9 mouse cellular contexts compared by ENCODE assay signal in the genomic region with DNA sequence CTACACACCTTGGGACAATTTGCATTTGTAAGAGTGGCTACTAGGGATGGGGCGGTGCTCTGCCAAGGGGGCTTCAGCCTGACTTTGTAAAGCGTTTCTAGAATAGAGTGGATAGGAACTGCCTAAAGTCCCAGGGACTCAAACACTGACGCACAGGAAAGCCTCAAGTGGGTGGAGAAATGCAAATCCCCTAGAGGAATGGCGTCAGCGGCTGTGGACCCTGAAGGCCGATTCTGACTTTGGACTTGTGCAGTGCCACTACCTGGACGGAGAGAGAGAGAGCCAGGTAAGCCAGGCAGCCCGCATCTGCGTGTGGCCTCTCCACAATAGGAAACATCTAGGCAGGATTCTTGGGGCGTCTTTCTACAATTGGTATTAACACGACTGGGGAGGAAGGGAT. TPM values are rescaled to one million over a fixed set of nuclear protein-coding genes. Genes with fewer than 3 reads are reported as not detected.
DNase-seq lines count a peak whose midpoint lies in the region; ATAC-seq and TF ChIP-seq lines count a peak whose summit lies in the region.
"Had no signal": no experiment of that assay in that cellular context is flagged by ENCODE, and none has a peak within 500 bp of the region (broad histone marks: within the 10 kb centered on the region; RNA-seq: fewer than 3 reads in every experiment).

No protein-coding gene starts in this region.

- no peaks in the 10 kb centered on the region for H3K9me3 ChIP-seq in embryonic facial prominence, embryonic 14.5 days (ENCODE audit: control insufficient read depth, low read length)
- no peaks in the 10 kb centered on the region for H3K9me3 ChIP-seq in lung, embryonic 15.5 days

- intact Hi-C loops in heart, adult 2 months (cut with DNase I), result no loop called here

- no peaks in the 10 kb centered on the region for H3K36me3 ChIP-seq in heart, adult 2 months (ENCODE audit: control insufficient read depth, insufficient read depth, low read length)
- no peaks in the 10 kb centered on the region for H3K36me3 ChIP-seq in embryonic facial prominence, embryonic 14.5 days (ENCODE audit: control insufficient read depth, insufficient read depth, low read length)
- no peaks in the 10 kb centered on the region for H3K36me3 ChIP-seq in lung, embryonic 15.5 days

- no peak for TF ChIP-seq POLR2A in heart, adult 2 months (IDR thresholded peaks at IDR 0.05; ENCODE audit: insufficient read depth, low read depth, low read length)

- no peaks in the 10 kb centered on the region for H3K27me3 ChIP-seq in heart, adult 2 months (ENCODE audit: control insufficient read depth, insufficient read depth, low read length)
- H3K27me3 ChIP-seq in embryonic facial prominence, embryonic 14.5 days (replicated peaks; ENCODE audit: control insufficient read depth, insufficient read depth, low read length), result 0 out of 2 replicates have a peak, but pooled peaks cover 6% of the 10 kb centered on the region
- H3K27me3 ChIP-seq in lung, embryonic 15.5 days, result no peaks in the 10 kb centered on the region

- WGBS in heart, adult 2 months, result 7% methylated on average over 11 of the region's 11 CpGs
- WGBS in embryonic facial prominence, embryonic 14.5 days, result 9% methylated on average over 11 of the region's 11 CpGs
- 1% methylated on average over 11 of the region's 11 CpGs for WGBS in lung, embryonic 15.5 days

- no peak overlapping the region for H3K9ac ChIP-seq in heart, adult 2 months (ENCODE audit: low read depth, low read length)
- peak overlapping the region; percentile 53 for H3K9ac ChIP-seq in embryonic facial prominence, embryonic 14.5 days (ENCODE audit: low read depth, low read length)
- H3K9ac ChIP-seq in lung, embryonic 15.5 days, result no peak overlapping the region; the same call in 1 of the 2 replicates

- ATAC-seq in embryonic facial prominence, embryonic 14.5 days (ENCODE audit: low read depth), result no peak
- no peak for ATAC-seq in lung, embryonic 15.5 days (ENCODE audit: borderline replicate concordance, extremely low read depth, low FRiP score, low TSS enrichment)
- peak; percentile 73 for ATAC-seq in neutrophil, adult 5-6 weeks (ENCODE audit: extremely low read depth, insufficient number of reproducible peaks, low FRiP score, poor library complexity, severe bottlenecking)

- H3K4me1 ChIP-seq in heart, adult 2 months (ENCODE audit: control insufficient read depth, insufficient read depth, low read length), result no peaks in the 10 kb centered on the region
- H3K4me1 ChIP-seq in embryonic facial prominence, embryonic 14.5 days (ENCODE audit: control insufficient read depth, insufficient read depth, low read length), result peaks cover 8% of the 10 kb centered on the region
- peaks cover 9% of the 10 kb centered on the region for H3K4me1 ChIP-seq in lung, embryonic 15.5 days

- H3K27ac ChIP-seq in heart, adult 2 months, result no peak overlapping the region
- no peak overlapping the region for H3K27ac ChIP-seq in embryonic facial prominence, embryonic 14.5 days (replicated peaks; ENCODE audit: low read depth, low read length)
- H3K27ac ChIP-seq in lung, embryonic 15.5 days, result no peak overlapping the region

- TF ChIP-seq CTCF in heart, adult 2 months (IDR thresholded peaks at IDR 0.05), result no peak

- H3K4me3 ChIP-seq in heart, adult 2 months, result peak overlapping the region; percentile 0; the same call in 1 of the 2 replicates
- H3K4me3 ChIP-seq in embryonic facial prominence, embryonic 14.5 days (ENCODE audit: low read depth, low read length), result peak overlapping the region; percentile 35
- peak overlapping the region; percentile 37 for H3K4me3 ChIP-seq in lung, embryonic 15.5 days

- no peak for TF ChIP-seq EP300 in heart, adult 2 months (IDR thresholded peaks at IDR 0.05; ENCODE audit: insufficient read depth, low read depth, low read length)

- H3K4me2 ChIP-seq in embryonic facial prominence, embryonic 14.5 days (ENCODE audit: low read depth, low read length), result peak overlapping the region; percentile 60
- peak overlapping the region; percentile 55 for H3K4me2 ChIP-seq in lung, embryonic 15.5 days

- no peaks in the 10 kb centered on the region for H3K79me2 ChIP-seq in heart, adult 2 months (replicated peaks; ENCODE audit: control insufficient read depth, insufficient read depth, low read length)

- DNase-seq in heart, adult 2 months, result peak; percentile 25 to 43
- no peak for DNase-seq in heart, adult 8-10 months (ENCODE audit: low spot score)
- DNase-seq in embryonic facial prominence, embryonic 14.5 days (ENCODE audit: low spot score), result peak; percentile 36
- peak; percentile 90 for DNase-seq in induced T-regulatory cell, adult 2 months (ENCODE audit: low read depth)
- no peak for DNase-seq in ovary, postnatal 10 days (ENCODE audit: low spot score)
- DNase-seq in cerebellum, postnatal 4 days (ENCODE audit: low spot score in 2 of 2), result no peak

RNA-seq across cellular contexts. Expression of a gene that starts 21.5 kb away (rescaled TPM):
- under 1 TPM; 0.45 to 0.68 TPM for total RNA-seq in heart, adult 2 months (2021)
- polyA plus RNA-seq in heart, adult 2 months (2012; rRNA removed), result 0.23 and 0.51 TPM in 2 replicates
- under 1 TPM in 2 of 4 experiments, not detected in 2; 0.28 to 0.35 TPM for total RNA-seq in heart, adult 8-10 months (2022)
- 0.92 and 1.1 TPM in 2 replicates for polyA plus RNA-seq in embryonic facial prominence, embryonic 14.5 days (2014; fragmentation: Nextera tagmentation; extraction: Ambion mirVana)
- 2.2 and 3.3 TPM in 2 replicates for polyA plus RNA-seq in lung, embryonic 15.5 days (2015; fragmentation: Nextera tagmentation; extraction: Ambion mirVana)
- 93.2 and 117 TPM in 2 replicates for total RNA-seq in neutrophil, adult 5-6 weeks (2017)
- total RNA-seq: MEL had no signal

Comparison
In these comparisons a context has a peak if more than half of its experiments do, and no peak if none do; other contexts are left out.
1. DNase-seq: peak in heart, adult 2 months (2 of 2), embryonic facial prominence, embryonic 14.5 days (single experiment) and induced T-regulatory cell, adult 2 months (single experiment); none in heart, adult 8-10 months (single experiment), ovary, postnatal 10 days (single experiment) and cerebellum, postnatal 4 days (0 of 2).
2. RNA of a gene that starts 21.5 kb away (total RNA-seq): 93.2 to 117 TPM in neutrophil, adult 5-6 weeks; 0.45 to 0.68 TPM in heart, adult 2 months and 0.28 to 0.35 TPM in heart, adult 8-10 months; every median in the first group is over 10 times any median in the second.
3. Peak in every context shown above with its lines, with median percentiles within 50 percentile points of each other: H3K4me3 ChIP-seq.